Mouse (Mus musculus): Measurements from ENCODE around the gene Tex33. TPM values are rescaled to one million over a fixed set of nuclear protein-coding genes. Genes with fewer than 3 reads are reported as not detected.

Gene Tex33
- polyA plus RNA-seq (2017; shearing (Covaris generic)) = not detected

DNA sequence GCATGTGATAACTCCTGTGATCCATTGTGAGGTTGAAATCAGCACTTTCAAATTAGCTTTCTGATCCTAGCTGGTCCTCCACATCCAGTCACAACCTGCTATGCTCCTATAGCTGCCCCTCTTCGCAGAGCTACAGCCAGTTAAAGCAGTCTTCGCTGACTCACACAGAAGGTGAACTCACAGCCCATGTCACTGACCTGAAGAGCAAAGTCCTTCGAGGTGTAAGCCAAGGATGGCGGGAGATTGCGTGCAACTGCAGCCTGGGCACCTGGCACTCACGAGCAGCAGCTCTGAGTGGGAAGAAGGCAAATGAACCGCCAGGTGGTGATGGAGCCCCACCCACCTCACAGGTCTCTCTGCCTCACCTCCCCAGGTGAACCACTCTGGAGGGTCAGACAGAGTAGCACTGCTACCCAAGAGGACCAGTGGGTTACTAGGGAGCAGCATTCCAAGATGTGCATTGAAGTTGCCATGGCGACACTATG is at the start of gene Tex33:
TSS of gene Tex33 (minus strand) at position 435 of the 485 bp plus-strand sequence.

DNA sequence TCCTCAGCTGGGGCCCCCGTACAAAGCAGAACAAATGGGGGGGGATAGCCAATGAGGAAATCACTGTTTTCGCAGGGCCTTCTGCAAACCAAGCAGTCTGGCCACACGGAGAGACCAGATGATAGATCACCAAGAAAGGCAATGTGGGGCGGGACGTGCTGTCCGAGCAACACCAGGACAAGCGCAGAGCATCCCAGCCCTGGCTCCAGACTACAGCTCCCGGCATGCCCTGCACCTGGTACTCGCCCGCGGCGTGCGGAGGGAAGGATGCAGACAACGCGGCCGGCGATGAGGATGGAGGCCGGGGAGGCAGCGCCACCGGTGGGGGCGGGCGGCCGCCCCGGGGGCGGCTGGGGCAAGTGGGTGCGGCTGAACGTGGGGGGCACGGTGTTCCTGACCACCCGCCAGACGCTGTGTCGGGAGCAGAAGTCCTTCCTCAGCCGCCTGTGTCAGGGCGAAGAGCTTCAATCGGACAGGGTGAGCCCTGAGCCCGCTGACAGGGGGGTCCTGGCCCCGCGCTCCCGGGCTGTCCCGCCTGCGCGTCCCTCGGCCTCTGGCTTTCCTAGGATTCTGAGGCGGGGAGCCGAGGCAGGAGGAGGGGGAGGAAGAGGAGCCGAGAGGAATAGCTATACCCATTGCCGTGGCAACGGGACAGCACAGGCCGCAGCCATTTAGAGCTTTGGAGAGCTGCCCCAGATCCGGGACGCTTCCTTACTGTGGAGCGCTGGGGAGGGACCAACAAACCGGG is 32.9 kb upstream of the Tex33 start, which contains the start of gene Kctd17:
TSS of gene Kctd17 (plus strand) at position 174 of the 748 bp plus-strand sequence.

DNA sequence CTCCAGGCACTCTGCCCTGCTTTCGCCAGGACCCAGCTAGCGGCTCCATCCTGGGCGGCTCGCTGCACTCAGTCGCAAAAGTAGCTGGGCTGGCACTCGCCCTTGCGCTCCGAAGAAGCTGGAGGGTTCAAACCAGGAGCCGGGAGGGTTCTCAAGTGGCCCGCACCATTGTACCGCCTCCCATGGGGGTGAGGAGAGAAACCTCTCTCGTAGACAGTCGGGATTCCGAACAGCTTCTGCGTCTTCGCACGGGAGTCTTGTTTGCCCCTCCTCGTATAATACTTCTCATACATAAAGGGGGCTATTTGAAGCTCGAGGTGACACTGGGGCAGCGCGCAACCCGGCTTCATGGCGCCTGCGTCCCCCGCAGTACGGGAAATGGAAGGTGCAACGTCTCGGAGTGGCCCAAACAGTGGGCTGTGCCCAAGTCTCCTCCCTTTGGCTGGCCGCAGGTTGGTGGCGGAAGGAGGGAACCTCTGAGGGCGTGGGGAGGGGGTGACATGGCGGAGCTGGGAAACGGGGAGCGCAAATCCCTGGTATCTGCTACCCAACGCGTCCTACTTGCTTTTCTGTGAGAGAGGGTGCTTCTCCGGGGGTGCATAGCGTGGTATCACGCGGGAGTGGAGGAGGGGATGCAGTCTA is 10.7 kb upstream of the Tex33 start, which contains the start of gene Mpst:
TSS of gene Mpst (plus strand) at position 124 of the 642 bp plus-strand sequence.

DNA sequence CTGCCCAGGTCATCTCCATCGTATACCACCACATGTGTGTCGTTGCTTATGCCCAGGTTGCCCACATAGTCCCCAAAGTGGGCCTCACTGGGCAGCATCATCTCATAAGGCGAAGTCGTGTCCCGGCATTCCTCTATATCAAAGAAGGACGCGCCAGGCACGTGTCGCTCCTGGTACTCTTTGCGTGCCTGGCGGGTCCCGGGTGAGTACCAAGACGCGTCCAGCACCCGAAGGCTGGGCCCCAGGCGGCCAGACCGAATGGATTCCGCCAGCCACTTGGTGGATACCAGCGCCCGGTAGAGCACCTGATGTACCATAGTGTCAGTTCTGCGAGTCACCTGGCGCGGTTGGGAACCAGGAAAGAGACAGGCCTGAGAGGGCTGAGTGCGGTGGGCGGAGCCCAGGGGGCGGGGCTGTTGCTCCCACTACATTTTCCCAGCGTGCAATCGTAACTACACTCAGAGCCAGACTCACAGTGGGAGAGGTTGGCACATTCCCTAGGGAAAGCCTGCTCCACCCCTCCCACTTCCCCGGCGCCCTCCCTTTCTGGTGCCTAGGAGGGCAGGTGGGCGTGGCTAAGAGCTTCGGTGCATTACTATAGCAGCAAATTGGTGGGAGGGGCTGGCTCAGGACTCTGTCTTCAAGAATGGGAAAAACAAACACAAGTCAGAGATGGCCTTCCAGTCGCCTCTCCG is 10.0 kb upstream of the Tex33 start, which contains the start of gene Tst:
TSS of gene Tst (minus strand) at position 391 of the 695 bp plus-strand sequence.

Other genes with a start within 250 kb of the Tex33 start
- gene Ift27, start 221.8 kb downstream of the Tex33 start, polyA plus RNA-seq (2017; shearing (Covaris generic)) = 75.9 TPM
- not detected for gene Pvalb, start 189.5 kb downstream of the Tex33 start, polyA plus RNA-seq (2017; shearing (Covaris generic))
- 192 TPM for gene Ncf4, start 151.1 kb downstream of the Tex33 start, polyA plus RNA-seq (2017; shearing (Covaris generic))
- not detected for gene Csf2rb2, start 90.2 kb downstream of the Tex33 start, polyA plus RNA-seq (2017; shearing (Covaris generic))
- gene Csf2rb, start 70.2 kb downstream of the Tex33 start, polyA plus RNA-seq (2017; shearing (Covaris generic)) = 0.72 TPM
- 1.6 TPM for gene Tst, start 10.0 kb upstream of the Tex33 start, polyA plus RNA-seq (2017; shearing (Covaris generic))
- 6.1 TPM for gene Mpst, start 10.5 kb upstream of the Tex33 start, polyA plus RNA-seq (2017; shearing (Covaris generic))
- gene Kctd17, start 32.7 kb upstream of the Tex33 start, polyA plus RNA-seq (2017; shearing (Covaris generic)) = 19.1 TPM
- not detected for gene Tmprss6, start 72.7 kb upstream of the Tex33 start, polyA plus RNA-seq (2017; shearing (Covaris generic))
- gene Il2rb, start 99.4 kb upstream of the Tex33 start, polyA plus RNA-seq (2017; shearing (Covaris generic)) = 1,206 TPM
- 6.3 TPM for gene C1qtnf6, start 135.5 kb upstream of the Tex33 start, polyA plus RNA-seq (2017; shearing (Covaris generic))
- gene Sstr3, start 148.8 kb upstream of the Tex33 start, polyA plus RNA-seq (2017; shearing (Covaris generic)) = not detected
- gene Rac2, start 176.9 kb upstream of the Tex33 start, polyA plus RNA-seq (2017; shearing (Covaris generic)) = 3,341 TPM
- gene Cyth4, start 201.1 kb upstream of the Tex33 start, polyA plus RNA-seq (2017; shearing (Covaris generic)) = 441 TPM

Measured in CD4-positive, CD25-positive, alpha-beta regulatory T cell, adult 9 weeks (primary cell).